In genomic region chr10:121202531-121202930, GRCm38 (mm10) we compare ENCODE assay signal across 24 mouse cellular contexts.
A peak's percentile ranks its signal among the peaks of the same experiment; 100 is the strongest.
DNase-seq lines count a peak whose midpoint lies in the region; ATAC-seq lines count a peak whose summit lies in the region.
"Had no signal": no experiment of that assay in that cellular context is flagged by ENCODE, and none has a peak within 500 bp of the region (broad histone marks: within the 10 kb centered on the region; RNA-seq: fewer than 3 reads in every experiment).

No protein-coding gene starts in this region.

- H3K27me3 ChIP-seq in midbrain, embryonic 14.5 days (ENCODE audit: control insufficient read depth, insufficient read depth, low read length): peaks cover 2% of the 10 kb centered on the region; the same call in 1 of the 2 replicates
- no peaks in the 10 kb centered on the region for H3K27me3 ChIP-seq in midbrain, embryonic 16.5 days (ENCODE audit: control insufficient read depth, insufficient read depth, low read depth, low read length)
- H3K27me3 ChIP-seq: limb, embryonic 13.5 days; liver, embryonic 12.5 days had no signal

- no peak overlapping the region for H3K4me2 ChIP-seq in midbrain, embryonic 14.5 days (ENCODE audit: low read length)
- no peak overlapping the region for H3K4me2 ChIP-seq in midbrain, embryonic 16.5 days (ENCODE audit: low read length)
- H3K4me2 ChIP-seq: heart, embryonic 12.5 days; limb, embryonic 13.5 days; liver, embryonic 12.5 days had no signal

- peak; percentile 9 for DNase-seq in embryo, embryonic 10.5 days (ENCODE audit: low spot score)
- no peak for DNase-seq in embryo, embryonic 9.5 days (ENCODE audit: extremely low spot score)
- peak; percentile 7 for DNase-seq in midbrain, embryonic 14.5 days
- DNase-seq in right cerebral cortex, postnatal 10 days (ENCODE audit: low spot score in 2 of 2): no peak
- DNase-seq in ovary, adult 18-20 months (ENCODE audit: low spot score): no peak
- DNase-seq: adrenal gland, postnatal 25 days; cerebellum, adult 11 months; embryo, embryonic 11 days; heart, postnatal 10 days; kidney, adult 18-20 months; layer of hippocampus, adult 9-11 months; lung, adult 18-20 months; lung, postnatal 14 days; right cerebral cortex, postnatal 14 days; thymus, postnatal 4 days had no signal

- no peak overlapping the region for H3K27ac ChIP-seq in midbrain, embryonic 14.5 days (replicated peaks; ENCODE audit: low read depth, low read length)
- H3K27ac ChIP-seq in midbrain, embryonic 16.5 days (ENCODE audit: low read length): no peak overlapping the region
- H3K27ac ChIP-seq: hindbrain, embryonic 10.5 days; kidney, postnatal 0 days; limb, embryonic 13.5 days; liver, embryonic 12.5 days; stomach, postnatal 0 days had no signal

- H3K36me3 ChIP-seq in midbrain, embryonic 14.5 days (ENCODE audit: control insufficient read depth, insufficient read depth, low read length): no peaks in the 10 kb centered on the region
- no peaks in the 10 kb centered on the region for H3K36me3 ChIP-seq in midbrain, embryonic 16.5 days (ENCODE audit: control insufficient read depth, insufficient read depth, low read length)
- H3K36me3 ChIP-seq: heart, embryonic 12.5 days; hindbrain, embryonic 10.5 days; limb, embryonic 13.5 days; liver, embryonic 12.5 days had no signal

- WGBS in midbrain, embryonic 14.5 days: 94% methylated on average over 7 of the region's 7 CpGs
- WGBS in midbrain, embryonic 16.5 days: 93% methylated on average over 7 of the region's 7 CpGs

- H3K9ac ChIP-seq in midbrain, embryonic 14.5 days (replicated peaks; ENCODE audit: low read length): no peak overlapping the region
- no peak overlapping the region for H3K9ac ChIP-seq in midbrain, embryonic 16.5 days (ENCODE audit: low read depth, low read length)
- H3K9ac ChIP-seq: heart, embryonic 12.5 days; limb, embryonic 13.5 days; liver, embryonic 12.5 days had no signal

- H3K4me1 ChIP-seq in midbrain, embryonic 14.5 days (ENCODE audit: control insufficient read depth, insufficient read depth, low read length): peaks cover 13% of the 10 kb centered on the region
- H3K4me1 ChIP-seq in midbrain, embryonic 16.5 days (ENCODE audit: control insufficient read depth, insufficient read depth, low read length): peaks cover 10% of the 10 kb centered on the region
- H3K4me1 ChIP-seq: liver, embryonic 12.5 days had no signal

- no peaks in the 10 kb centered on the region for H3K9me3 ChIP-seq in midbrain, embryonic 14.5 days (ENCODE audit: control insufficient read depth, low read length)
- H3K9me3 ChIP-seq in midbrain, embryonic 16.5 days (replicated peaks; ENCODE audit: control insufficient read depth, low read length, poor library complexity, severe bottlenecking): no peaks in the 10 kb centered on the region
- H3K9me3 ChIP-seq: heart, embryonic 12.5 days; hindbrain, embryonic 10.5 days; limb, embryonic 13.5 days; liver, embryonic 12.5 days had no signal

- no peak overlapping the region for H3K4me3 ChIP-seq in midbrain, embryonic 14.5 days (replicated peaks; ENCODE audit: low read depth, low read length)
- no peak overlapping the region for H3K4me3 ChIP-seq in midbrain, embryonic 16.5 days (ENCODE audit: low read depth, low read length)
- H3K4me3 ChIP-seq: heart, embryonic 12.5 days; hindbrain, embryonic 10.5 days; limb, embryonic 13.5 days; liver, embryonic 12.5 days had no signal

- ATAC-seq in midbrain, embryonic 14.5 days (ENCODE audit: low FRiP score, low TSS enrichment): no peak
- ATAC-seq in midbrain, embryonic 16.5 days: no peak
- ATAC-seq in granulocyte monocyte progenitor cell, adult 5-6 weeks (replicated peaks; ENCODE audit: poor library complexity, severe bottlenecking): 0 out of 2 replicates have a peak, but pooled peaks have one; percentile 9
- ATAC-seq: forebrain, embryonic 14.5 days; liver, embryonic 12.5 days had no signal

Comparison
In these comparisons a context has a peak if more than half of its experiments do, and no peak if none do; other contexts are left out.
1. DNase-seq: peak in embryo, embryonic 10.5 days (single experiment) and midbrain, embryonic 14.5 days (single experiment); none in embryo, embryonic 9.5 days (single experiment), right cerebral cortex, postnatal 10 days (0 of 2) and ovary, adult 18-20 months (single experiment).